Mouse (Mus musculus) forebrain, embryonic 14.5 days (tissue): ENCODE data around the gene Clip3. TPM values are rescaled to one million over a fixed set of nuclear protein-coding genes. Genes with fewer than 3 reads are reported as not detected.

Source experiments
- ATAC-seq: fragments of 200-750 bp; cut with Nextera tagmentation; 2 replicates; pipeline ENCODE4 v1.8.0; 2017; ENCODE audit warnings: mild to moderate bottlenecking, moderate library complexity
- DNase-seq: peaks from one replicate; pipeline ENCODE4 v3.0.0-alpha.2; 2015; ENCODE audit warnings: low spot score
- H3K27ac ChIP-seq: fragments of 300-500 bp; sonication (generic); 2 replicates; pipeline ENCODE4 v1.5.1; 2014; ENCODE audit warnings: low read depth, mild to moderate bottlenecking, control low read depth, low read length, moderate library complexity
- H3K27me3 ChIP-seq: fragments of 300-500 bp; sonication (generic); replicated peaks from 2 replicates; pipeline ENCODE4 v1.6.1; 2014; ENCODE audit warnings: low read length, control low read depth, mixed read lengths; ENCODE audit not compliant: control insufficient read depth, insufficient read depth
- H3K36me3 ChIP-seq: fragments of 300-500 bp; sonication (generic); 2 replicates; pipeline ENCODE4 v1.6.1; 2014; ENCODE audit warnings: low read length, control low read depth; ENCODE audit not compliant: control insufficient read depth, insufficient read depth
- H3K4me1 ChIP-seq: fragments of 300-500 bp; sonication (generic); 2 replicates; pipeline ENCODE4 v1.6.1; 2014; ENCODE audit warnings: antibody characterized with exemption, low read length, control low read depth; ENCODE audit not compliant: control insufficient read depth, insufficient read depth
- H3K4me2 ChIP-seq: fragments of 300-500 bp; sonication (generic); 2 replicates; pipeline ENCODE4 v1.6.1; 2014; ENCODE audit warnings: mild to moderate bottlenecking, control low read depth, low read length
- H3K4me3 ChIP-seq: fragments of 300-500 bp; sonication (generic); 2 replicates; pipeline ENCODE4 v1.5.1; 2014; ENCODE audit warnings: low read depth, low read length, control low read depth
- H3K9ac ChIP-seq: fragments of 300-500 bp; sonication (generic); 2 replicates; pipeline ENCODE4 v1.6.1; 2014; ENCODE audit warnings: mild to moderate bottlenecking, low read length, control low read depth, moderate library complexity
- H3K9me3 ChIP-seq: fragments of 300-500 bp; sonication (generic); replicated peaks from 2 replicates; pipeline ENCODE4 v1.6.1; 2016; ENCODE audit warnings: low read length, control low read depth, mixed read lengths; ENCODE audit not compliant: control insufficient read depth
- WGBS: fragments of 180-500 bp; shearing (Covaris S2); extraction: QIAGEN DNeasy Blood & Tissue Kit; methylation state at CpG from one replicate; pipeline ENCODE4 v1.1.7; 2014; 5-methylcytosine and 5-hydroxymethylcytosine counted together
- polyA plus RNA-seq: library from polyadenylated mRNA; unstranded; fragments of >200 nt; fragmentation: Nextera tagmentation; extraction: Ambion mirVana; gene quantifications from 2 replicates; pipeline ENCODE4 v1.2.1, GENCODE M21; 2014

The Clip3 gene
- polyA plus RNA-seq, 1 experiment from 2014 or later, result 142 TPM

DNA sequence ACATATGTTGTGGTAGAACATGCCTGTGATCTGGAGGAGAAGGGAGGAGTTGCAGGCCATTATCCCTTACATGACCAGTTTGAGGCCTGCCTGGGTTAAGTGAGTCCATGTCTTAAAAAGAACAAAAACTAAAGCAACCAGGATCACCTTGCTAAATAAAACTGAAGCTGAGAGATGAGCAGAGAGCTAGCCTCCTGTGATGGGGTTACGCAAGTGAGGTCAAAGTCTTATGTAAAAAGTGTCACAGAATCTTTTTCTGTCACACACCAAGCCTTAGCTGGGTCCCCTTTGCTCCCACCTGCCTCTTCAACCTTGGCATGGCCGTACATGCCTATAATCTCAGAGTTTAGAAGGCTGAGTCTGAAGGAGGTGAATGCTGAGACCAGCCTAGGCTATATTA is 29.4 kb downstream of the Clip3 start:
- Histone ChIP-seq H3K4me3 (peak overlapping the region; percentile 87; the same call in 1 of the 2 replicates), H3K4me1 (peaks cover 2% of the 10 kb centered on the region; the same call in 1 of the 2 replicates), H3K27ac (no peak overlapping the region), H3K4me2 (peak overlapping the region; percentile 67), H3K36me3 (no peaks in the 10 kb centered on the region), H3K9me3 (no peaks in the 10 kb centered on the region), H3K9ac (peak overlapping the region; percentile 89; the same call in 1 of the 2 replicates), H3K27me3 (no peaks in the 10 kb centered on the region)
- WGBS, result 84% methylated on average over 2 of the region's 2 CpGs
- ATAC-seq (no peak), DNase-seq (no peak)

- Histone ChIP-seq H3K9ac (peak within 1 kb of the TSS; percentile 89), H3K27ac (peak within 1 kb of the TSS; percentile 76; the same call in 1 of the 2 replicates), H3K36me3 (no peaks in the 10 kb centered on the region), H3K4me3 (peak within 1 kb of the TSS; percentile 87), H3K9me3 (no peaks in the 10 kb centered on the region), H3K4me1 (peaks cover 2% of the 10 kb centered on the region; the same call in 1 of the 2 replicates), H3K4me2 (peak within 1 kb of the TSS; percentile 67), H3K27me3 (no peaks in the 10 kb centered on the region)
- DNase-seq (peak; percentile 72), ATAC-seq (peak; percentile 75)
- under 1% methylated on average over 63 of the region's 63 CpGs for WGBS
Observed at GRCm38 (mm10) chr7:30321539-30322284, 30.2 kb downstream of the Clip3 start, which contains the start of gene E130208F15Rik. TSS of gene E130208F15Rik (plus strand) at chr7:30321740.

DNA sequence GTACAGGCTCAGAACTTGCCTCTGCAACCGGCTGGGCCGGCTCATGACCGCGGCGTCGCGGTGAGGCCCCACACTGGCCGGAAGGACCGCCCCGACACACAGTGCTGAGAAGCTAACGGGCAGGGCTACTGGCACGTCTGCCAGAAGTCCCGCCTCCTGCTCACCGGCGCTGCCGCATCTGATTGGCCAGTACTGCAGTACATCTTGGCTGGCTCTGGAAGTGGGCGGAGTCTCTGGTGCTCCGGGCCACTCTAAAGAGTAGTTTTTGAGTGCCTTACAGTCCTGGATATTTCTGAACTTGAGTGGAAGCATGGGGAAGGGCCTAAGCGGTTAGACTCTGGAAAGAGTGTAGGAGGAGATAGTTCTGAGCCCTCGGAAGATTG is 30.7 kb downstream of the Clip3 start:
- no peaks in the 10 kb centered on the region for H3K36me3 ChIP-seq
- under 1% methylated on average over 20 of the region's 20 CpGs for WGBS
- peak; percentile 99 for DNase-seq
- peak overlapping the region; percentile 87 for H3K4me3 ChIP-seq
- peak overlapping the region; percentile 67 for H3K4me2 ChIP-seq
- H3K4me1 ChIP-seq, result peaks cover 2% of the 10 kb centered on the region; the same call in 1 of the 2 replicates
- no peaks in the 10 kb centered on the region for H3K27me3 ChIP-seq
- no peaks in the 10 kb centered on the region for H3K9me3 ChIP-seq
- peak overlapping the region; percentile 76; the same call in 1 of the 2 replicates for H3K27ac ChIP-seq
- peak overlapping the region; percentile 89 for H3K9ac ChIP-seq
- ATAC-seq, result peak; percentile 100

- Histone ChIP-seq H3K27me3 (no peaks in the 10 kb centered on the region), H3K4me1 (peaks cover 2% of the 10 kb centered on the region; the same call in 1 of the 2 replicates), H3K36me3 (no peaks in the 10 kb centered on the region), H3K4me2 (peak overlapping the region; percentile 67), H3K4me3 (peak overlapping the region; percentile 87), H3K27ac (no peak overlapping the region), H3K9ac (peak overlapping the region; percentile 57), H3K9me3 (no peaks in the 10 kb centered on the region)
- ATAC-seq (no peak), DNase-seq (no peak)
- WGBS, result 36% methylated on average over 6 of the region's 6 CpGs
Observed at GRCm38 (mm10) chr7:30322865-30323264, 31.3 kb downstream of the Clip3 start.

DNA sequence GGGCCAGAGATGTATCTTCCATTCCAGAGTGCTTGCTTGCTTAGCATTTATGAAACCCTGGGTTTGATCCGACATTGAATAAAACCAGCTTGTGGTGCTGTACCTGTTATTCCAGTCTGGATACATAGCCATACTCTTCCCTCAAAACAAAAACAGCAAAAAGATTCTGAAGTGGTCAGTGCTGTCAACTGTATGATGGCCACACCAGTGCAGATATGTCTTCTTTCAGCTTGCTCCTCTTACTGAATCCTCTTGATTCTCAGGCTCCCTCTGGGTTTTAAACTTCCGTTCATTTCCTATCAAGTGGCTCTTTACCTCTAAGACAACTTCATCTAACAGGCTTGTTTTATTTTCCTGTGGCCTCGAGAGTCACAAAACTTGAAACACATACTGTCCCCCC is 32.3 kb downstream of the Clip3 start, which contains the start of gene Sdhaf1:
Gene Sdhaf1, minus strand, starts transcription at position 101 of the 400 bp plus-strand sequence.
- 73% methylated on average over 3 of the region's 3 CpGs for WGBS
- H3K9ac ChIP-seq, result peak within 1 kb of the TSS; percentile 57; the same call in 1 of the 2 replicates

DNA sequence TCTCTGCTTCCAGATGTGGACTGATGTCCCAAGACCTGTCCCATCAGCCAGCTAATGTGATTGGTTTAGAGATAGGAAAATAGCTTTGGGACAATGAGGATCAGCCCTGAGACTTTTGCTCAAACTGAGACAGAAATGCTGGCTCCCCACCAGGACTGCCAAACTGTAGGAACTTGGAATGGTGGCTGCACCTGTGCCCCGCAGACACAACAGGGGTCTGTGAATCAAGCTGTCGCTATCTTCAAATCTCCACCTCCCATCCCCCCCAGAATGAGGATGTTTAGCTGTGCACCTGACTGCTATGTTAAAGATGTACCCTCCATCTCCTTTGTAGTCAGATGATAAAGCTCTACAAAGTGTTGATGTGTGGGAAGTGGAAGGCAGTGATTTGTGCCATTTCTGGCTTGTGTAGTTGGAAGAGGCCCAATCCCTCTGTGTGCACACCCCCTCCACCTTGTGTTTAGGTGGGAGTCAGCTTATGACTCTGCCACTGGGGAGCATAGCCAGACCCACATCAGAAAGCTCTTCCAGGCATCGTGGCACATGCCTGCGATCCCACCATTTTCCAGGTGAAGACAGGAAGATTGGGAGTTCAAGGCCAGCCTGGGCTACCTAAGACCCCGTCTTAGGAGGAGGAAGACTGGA is 32.9 kb downstream of the Clip3 start:
- H3K4me3 ChIP-seq, result no peak overlapping the region
- H3K4me1 ChIP-seq, result peaks cover 2% of the 10 kb centered on the region; the same call in 1 of the 2 replicates
- no peak overlapping the region for H3K27ac ChIP-seq
- ATAC-seq (no peak), DNase-seq (no peak)
- no peaks in the 10 kb centered on the region for H3K36me3 ChIP-seq
- H3K9me3 ChIP-seq, result no peaks in the 10 kb centered on the region
- no peaks in the 10 kb centered on the region for H3K27me3 ChIP-seq
- WGBS, result 82% methylated on average over 5 of the region's 5 CpGs
- no peak overlapping the region for H3K4me2 ChIP-seq
- H3K9ac ChIP-seq, result no peak overlapping the region

More for the DNA sequence above, 32.3 kb downstream of the Clip3 start, which contains the start of gene Sdhaf1:
- Histone ChIP-seq H3K27me3 (no peaks in the 10 kb centered on the region), H3K36me3 (no peaks in the 10 kb centered on the region), H3K4me2 (peak within 1 kb of the TSS; percentile 67), H3K4me3 (peak within 1 kb of the TSS; percentile 87), H3K4me1 (peaks cover 2% of the 10 kb centered on the region; the same call in 1 of the 2 replicates), H3K9me3 (no peaks in the 10 kb centered on the region), H3K27ac (no peak within 1 kb of the TSS)
- no peak for DNase-seq
- ATAC-seq, result no peak

GRCm38 (mm10) chr7:30325364-30325763 is 33.8 kb downstream of the Clip3 start:
- H3K27ac ChIP-seq, result no peak overlapping the region
- WGBS, result 41% methylated on average over 2 of the region's 2 CpGs
- H3K4me2 ChIP-seq, result no peak overlapping the region
- peaks cover 2% of the 10 kb centered on the region; the same call in 1 of the 2 replicates for H3K4me1 ChIP-seq
- H3K9ac ChIP-seq, result no peak overlapping the region
- DNase-seq (peak; percentile 25), ATAC-seq (no peak)
- H3K4me3 ChIP-seq, result no peak overlapping the region
- H3K36me3 ChIP-seq, result no peaks in the 10 kb centered on the region
- no peaks in the 10 kb centered on the region for H3K9me3 ChIP-seq
- no peaks in the 10 kb centered on the region for H3K27me3 ChIP-seq

DNA sequence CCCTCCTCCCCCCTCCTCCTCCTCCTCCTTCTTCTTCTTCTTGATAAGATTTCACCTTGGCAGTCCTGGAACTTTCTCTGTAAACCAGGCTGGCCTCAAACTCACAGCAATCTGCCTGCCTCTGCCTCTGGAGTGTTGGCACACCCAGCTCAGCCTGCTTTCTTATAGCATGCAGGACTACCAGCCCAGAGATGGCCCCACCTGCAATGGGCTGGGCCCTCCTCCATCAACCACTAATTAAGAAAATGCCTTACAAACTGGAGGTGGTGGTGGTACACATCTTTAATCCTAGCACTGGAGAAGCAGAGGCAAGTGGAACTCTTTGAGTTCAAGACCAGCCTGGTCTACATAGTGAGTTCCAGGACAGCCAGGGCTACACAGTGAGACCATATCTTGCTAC is 34.9 kb downstream of the Clip3 start:
- peaks cover 2% of the 10 kb centered on the region; the same call in 1 of the 2 replicates for H3K4me1 ChIP-seq
- ATAC-seq, result no peak
- no peak for DNase-seq

More for the DNA sequence above, 34.9 kb downstream of the Clip3 start:
- H3K4me2 ChIP-seq, result no peak overlapping the region
- no peaks in the 10 kb centered on the region for H3K9me3 ChIP-seq
- no peak overlapping the region for H3K27ac ChIP-seq
- no peak overlapping the region for H3K4me3 ChIP-seq
- no peak overlapping the region for H3K9ac ChIP-seq
- no peaks in the 10 kb centered on the region for H3K36me3 ChIP-seq
- no peaks in the 10 kb centered on the region for H3K27me3 ChIP-seq
